Mouse (Mus musculus) liver, embryonic 11.5 days (tissue): Measurements from ENCODE around the gene Sun1. TPM values are rescaled to one million over a fixed set of nuclear protein-coding genes. Genes with fewer than 3 reads are reported as not detected.

Experiments
- ATAC-seq: fragments of 200-750 bp; cut with Nextera tagmentation; replicated peaks from 2 replicates; pipeline ENCODE4 v1.8.0; 2017; ENCODE audit warnings: moderate number of reproducible peaks, mild to moderate bottlenecking, moderate TSS enrichment, moderate library complexity; ENCODE audit not compliant: low FRiP score
- DNase-seq: peaks from one replicate; pipeline ENCODE4 v3.0.0-alpha.2; 2017; ENCODE audit warnings: low spot score
- H3K27ac ChIP-seq: fragments of 300-500 bp; sonication (generic); 2 replicates; pipeline ENCODE4 v1.5.1; 2014; ENCODE audit warnings: mild to moderate bottlenecking, low read depth, low read length, control low read depth
- H3K27me3 ChIP-seq: fragments of 300-500 bp; sonication (generic); replicated peaks from 2 replicates; pipeline ENCODE4 v1.6.1; 2014; ENCODE audit warnings: low read length, mixed read lengths; ENCODE audit not compliant: control insufficient read depth, insufficient read depth
- H3K36me3 ChIP-seq: fragments of 300-500 bp; sonication (generic); 2 replicates; pipeline ENCODE4 v1.6.1; 2014; ENCODE audit warnings: mild to moderate bottlenecking, low read length, moderate library complexity, mixed read lengths; ENCODE audit not compliant: control insufficient read depth, insufficient read depth
- H3K4me1 ChIP-seq: fragments of 300-500 bp; sonication (generic); replicated peaks from 2 replicates; pipeline ENCODE4 v1.6.1; 2014; ENCODE audit warnings: low read length, mixed read lengths; ENCODE audit not compliant: control insufficient read depth, insufficient read depth
- H3K4me2 ChIP-seq: fragments of 300-500 bp; sonication (generic); 2 replicates; pipeline ENCODE4 v1.6.1; 2014; ENCODE audit warnings: mild to moderate bottlenecking, control low read depth, moderate library complexity
- H3K4me3 ChIP-seq: fragments of 300-500 bp; sonication (generic); 2 replicates; pipeline ENCODE4 v1.5.1; 2014; ENCODE audit warnings: low read depth, low read length, control low read depth
- H3K9ac ChIP-seq: fragments of 300-500 bp; sonication (generic); 2 replicates; pipeline ENCODE4 v1.6.1; 2014; ENCODE audit warnings: low read depth, low read length, control low read depth
- H3K9me3 ChIP-seq: fragments of 300-500 bp; sonication (generic); 2 replicates; pipeline ENCODE4 v1.6.1; 2016; ENCODE audit warnings: low read length, inconsistent platforms, mixed read lengths; ENCODE audit not compliant: control insufficient read depth
- WGBS: fragments of 180-500 bp; shearing (Covaris S2); extraction: QIAGEN DNeasy Blood & Tissue Kit; methylation state at CpG from one replicate; pipeline ENCODE4 v1.1.7; 2014; 5-methylcytosine and 5-hydroxymethylcytosine counted together
- polyA plus RNA-seq: library from polyadenylated mRNA; unstranded; fragments of >200 nt; fragmentation: Nextera tagmentation; extraction: Ambion mirVana; gene quantifications from 2 replicates; pipeline ENCODE4 v1.2.1, GENCODE M21; 2014

The Sun1 gene
- polyA plus RNA-seq, 1 experiment from 2014 or later: 46.0 TPM

- H3K4me2 ChIP-seq: peak overlapping the region; percentile 90
- peak overlapping the region; percentile 96 for H3K4me3 ChIP-seq
- H3K27me3 ChIP-seq: no peaks in the 10 kb centered on the region
- DNase-seq: no peak
- H3K4me1 ChIP-seq: peaks cover 42% of the 10 kb centered on the region
- H3K9ac ChIP-seq: peak overlapping the region; percentile 92
- H3K9me3 ChIP-seq: no peaks in the 10 kb centered on the region
- 1% methylated on average over 57 of the region's 57 CpGs for WGBS
- peak overlapping the region; percentile 77 for H3K27ac ChIP-seq
- peaks cover 4% of the 10 kb centered on the region; the same call in 1 of the 2 replicates for H3K36me3 ChIP-seq
- no peak for ATAC-seq
Measured at GRCm38 (mm10) chr5:139200770-139201569, 533 bp downstream of the Sun1 start.

GRCm38 (mm10) chr5:139202127-139202526 lies 1.7 kb downstream of the Sun1 start:
- H3K27ac ChIP-seq: no peak overlapping the region
- H3K4me2 ChIP-seq: peak overlapping the region; percentile 90
- H3K4me3 ChIP-seq: peak overlapping the region; percentile 96
- DNase-seq (no peak), ATAC-seq (no peak)
- no peaks in the 10 kb centered on the region for H3K9me3 ChIP-seq
- peaks cover 4% of the 10 kb centered on the region; the same call in 1 of the 2 replicates for H3K36me3 ChIP-seq
- H3K4me1 ChIP-seq: peaks cover 46% of the 10 kb centered on the region
- peak overlapping the region; percentile 92 for H3K9ac ChIP-seq
- 62% methylated on average over 11 of the region's 11 CpGs for WGBS
- no peaks in the 10 kb centered on the region for H3K27me3 ChIP-seq

GRCm38 (mm10) chr5:139203312-139203711 lies 2.9 kb downstream of the Sun1 start:
- no peak for DNase-seq
- WGBS: 71% methylated on average over 5 of the region's 5 CpGs
- Histone ChIP-seq H3K36me3 (peaks cover 4% of the 10 kb centered on the region; the same call in 1 of the 2 replicates), H3K9ac (no peak overlapping the region), H3K4me2 (no peak overlapping the region; the same call in 1 of the 2 replicates), H3K9me3 (no peaks in the 10 kb centered on the region), H3K4me1 (peaks cover 39% of the 10 kb centered on the region), H3K4me3 (no peak overlapping the region), H3K27me3 (no peaks in the 10 kb centered on the region), H3K27ac (no peak overlapping the region)
- no peak for ATAC-seq

- DNase-seq (no peak), ATAC-seq (no peak)
- H3K27me3 ChIP-seq: no peaks in the 10 kb centered on the region
- H3K9ac ChIP-seq: no peak overlapping the region
- H3K36me3 ChIP-seq: peaks cover 11% of the 10 kb centered on the region; the same call in 1 of the 2 replicates
- peaks cover 25% of the 10 kb centered on the region for H3K4me1 ChIP-seq
- no peak overlapping the region for H3K27ac ChIP-seq
- H3K4me3 ChIP-seq: no peak overlapping the region
- WGBS: 79% methylated on average over 4 of the region's 4 CpGs
- H3K9me3 ChIP-seq: no peaks in the 10 kb centered on the region
- no peak overlapping the region for H3K4me2 ChIP-seq
Measured at GRCm38 (mm10) chr5:139206081-139206480, 5.6 kb downstream of the Sun1 start.

GRCm38 (mm10) chr5:139206525-139206924 lies 6.1 kb downstream of the Sun1 start:
- WGBS: 69% methylated on average over 7 of the region's 7 CpGs
- H3K4me3 ChIP-seq: no peak overlapping the region
- no peak for ATAC-seq
- no peak overlapping the region for H3K27ac ChIP-seq
- H3K4me2 ChIP-seq: no peak overlapping the region
- DNase-seq: no peak
- peaks cover 24% of the 10 kb centered on the region for H3K4me1 ChIP-seq
- H3K9me3 ChIP-seq: no peaks in the 10 kb centered on the region
- no peaks in the 10 kb centered on the region for H3K27me3 ChIP-seq
- H3K9ac ChIP-seq: no peak overlapping the region
- H3K36me3 ChIP-seq: peaks cover 11% of the 10 kb centered on the region; the same call in 1 of the 2 replicates

GRCm38 (mm10) chr5:139208183-139208582 lies 7.7 kb downstream of the Sun1 start:
- no peaks in the 10 kb centered on the region for H3K27me3 ChIP-seq

GRCm38 (mm10) chr5:139208871-139209684 lies 8.6 kb downstream of the Sun1 start:
- peaks cover 19% of the 10 kb centered on the region for H3K4me1 ChIP-seq

More at GRCm38 (mm10) chr5:139208183-139208582, 7.7 kb downstream of the Sun1 start:
- ATAC-seq: no peak
- H3K4me2 ChIP-seq: no peak overlapping the region
- no peak overlapping the region for H3K27ac ChIP-seq
- H3K36me3 ChIP-seq: peaks cover 17% of the 10 kb centered on the region; the same call in 1 of the 2 replicates
- H3K4me3 ChIP-seq: no peak overlapping the region
- no peak for DNase-seq
- peaks cover 19% of the 10 kb centered on the region for H3K4me1 ChIP-seq
- no peak overlapping the region for H3K9ac ChIP-seq
- no peaks in the 10 kb centered on the region for H3K9me3 ChIP-seq

GRCm38 (mm10) chr5:139209685-139210026 lies 9.2 kb downstream of the Sun1 start:
- H3K4me3 ChIP-seq: no peak overlapping the region
- H3K4me2 ChIP-seq: no peak overlapping the region
- H3K4me1 ChIP-seq: peaks cover 17% of the 10 kb centered on the region
- no peak for ATAC-seq
- no peaks in the 10 kb centered on the region for H3K27me3 ChIP-seq
- no peak overlapping the region for H3K9ac ChIP-seq
- WGBS: 93% methylated on average over 7 of the region's 7 CpGs
- peaks cover 17% of the 10 kb centered on the region; the same call in 1 of the 2 replicates for H3K36me3 ChIP-seq
- no peak for DNase-seq
- no peaks in the 10 kb centered on the region for H3K9me3 ChIP-seq
- H3K27ac ChIP-seq: no peak overlapping the region

More at GRCm38 (mm10) chr5:139208871-139209684, 8.6 kb downstream of the Sun1 start:
- no peaks in the 10 kb centered on the region for H3K9me3 ChIP-seq
- DNase-seq (no peak), ATAC-seq (peak; percentile 60; the same call in 1 of the 2 replicates)
- 90% methylated on average over 10 of the region's 10 CpGs for WGBS
- no peak overlapping the region for H3K27ac ChIP-seq
- no peaks in the 10 kb centered on the region for H3K27me3 ChIP-seq
- H3K9ac ChIP-seq: no peak overlapping the region
- H3K4me2 ChIP-seq: no peak overlapping the region
- no peak overlapping the region for H3K4me3 ChIP-seq
- H3K36me3 ChIP-seq: peaks cover 17% of the 10 kb centered on the region; the same call in 1 of the 2 replicates
